Mouse (Mus musculus): ENCODE measurements around the gene Ctdspl.

Ctdspl gene

DNA sequence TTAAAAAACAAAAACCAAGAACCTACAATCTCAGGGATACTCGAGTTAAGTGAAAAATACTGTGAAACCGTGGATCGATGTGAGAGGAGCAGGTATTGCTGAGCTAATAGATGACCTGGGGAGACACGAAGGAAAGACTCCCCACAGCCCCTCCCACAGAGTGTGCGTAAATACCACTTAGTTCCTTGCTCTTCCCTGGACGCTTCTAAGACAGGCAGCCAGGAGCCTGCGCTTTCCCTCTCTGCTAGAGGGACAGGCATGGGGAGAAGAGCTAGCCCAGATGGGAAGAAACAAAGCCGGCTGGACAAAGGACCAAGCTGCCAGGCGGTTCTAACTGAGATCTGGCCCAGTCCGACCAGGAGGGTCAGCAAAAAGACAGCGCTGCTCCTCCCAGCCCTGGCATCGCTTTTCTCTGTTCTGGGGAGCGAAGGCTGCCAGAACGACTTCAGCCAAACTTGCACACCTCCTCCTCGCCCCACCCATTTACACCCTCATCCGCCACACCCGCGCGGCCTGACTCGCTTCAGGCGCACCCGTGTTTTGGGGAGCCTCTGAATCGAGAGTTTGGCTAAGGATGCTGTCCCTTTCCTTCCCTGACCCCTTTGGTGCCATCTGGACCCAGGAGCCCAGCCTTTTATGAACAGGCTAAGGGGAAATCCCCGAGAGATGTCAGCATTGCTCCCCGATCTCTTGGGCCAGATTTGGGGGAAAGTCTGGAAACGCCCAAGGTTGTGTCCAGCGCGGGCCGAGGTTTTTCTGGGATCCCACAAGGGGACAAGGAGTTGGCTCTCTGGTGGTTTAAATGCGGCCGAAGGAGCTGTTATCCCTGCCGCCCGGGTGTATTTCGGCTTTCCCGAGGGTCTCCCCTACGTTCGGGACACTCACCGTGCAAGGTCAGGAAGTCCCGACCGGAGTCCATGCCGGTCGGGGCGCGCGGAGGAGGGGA, 166.5 kb downstream of the Ctdspl start:
- DNase-seq (ENCODE audit: low read depth, low spot score) = no peak

All from WW6 (cell line).